Mouse (Mus musculus): ENCODE measurements around the gene Ube2ql1. TPM values are rescaled to one million over a fixed set of nuclear protein-coding genes. Genes with fewer than 3 reads are reported as not detected.

Ube2ql1 gene
- not detected for polyA plus RNA-seq (2017; shearing (Covaris generic))

GRCm38 (mm10) chr13:69739759-69740135 lies at the start of gene Ube2ql1:
Gene Ube2ql1 (minus strand): TSS chr13:69739889.
- ATAC-seq = peak; percentile 39

DNA sequence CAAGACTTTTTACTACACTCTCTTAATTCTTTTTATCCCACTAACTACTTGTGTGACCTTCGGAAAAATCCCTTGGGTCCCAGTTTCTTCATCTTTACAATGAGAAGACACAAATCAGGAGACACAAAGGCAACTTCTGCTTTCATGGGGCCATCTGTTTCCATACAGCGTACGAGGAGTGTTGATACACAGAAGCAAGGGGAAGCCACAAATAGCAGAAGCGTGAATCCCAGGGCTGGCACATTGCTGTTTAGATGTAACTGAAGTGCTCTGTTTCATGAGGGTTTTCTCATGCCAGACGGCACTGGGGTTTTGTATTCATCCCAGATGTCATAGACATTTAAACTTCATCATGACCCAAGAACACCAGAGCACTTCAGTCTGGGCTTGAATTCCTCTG lies 49.0 kb upstream of the Ube2ql1 start:
- ATAC-seq = no peak

GRCm38 (mm10) chr13:69778221-69778620 lies 38.5 kb upstream of the Ube2ql1 start:
- ATAC-seq = no peak

DNA sequence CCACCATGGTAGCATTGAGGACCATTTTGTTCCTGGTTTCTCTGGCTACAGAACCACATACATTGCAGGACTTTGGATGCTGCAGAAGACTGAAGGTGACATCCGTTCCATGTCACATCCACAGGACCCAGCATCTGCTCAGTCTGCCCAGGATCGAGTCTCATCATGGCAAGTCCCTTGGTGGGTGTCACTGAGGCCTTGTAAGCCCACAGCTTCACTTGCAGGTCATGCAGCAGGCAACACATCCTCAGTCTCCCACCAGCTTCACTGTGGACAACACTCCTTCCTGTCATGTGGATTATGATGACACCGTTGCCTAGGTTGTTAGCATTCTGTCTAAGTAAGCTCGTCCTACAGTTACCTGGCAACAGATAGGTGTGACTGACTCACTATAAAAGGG lies 32.7 kb upstream of the Ube2ql1 start:
- ATAC-seq = no peak

GRCm38 (mm10) chr13:69770538-69771456 lies 31.1 kb upstream of the Ube2ql1 start:
- no peak for ATAC-seq

DNA sequence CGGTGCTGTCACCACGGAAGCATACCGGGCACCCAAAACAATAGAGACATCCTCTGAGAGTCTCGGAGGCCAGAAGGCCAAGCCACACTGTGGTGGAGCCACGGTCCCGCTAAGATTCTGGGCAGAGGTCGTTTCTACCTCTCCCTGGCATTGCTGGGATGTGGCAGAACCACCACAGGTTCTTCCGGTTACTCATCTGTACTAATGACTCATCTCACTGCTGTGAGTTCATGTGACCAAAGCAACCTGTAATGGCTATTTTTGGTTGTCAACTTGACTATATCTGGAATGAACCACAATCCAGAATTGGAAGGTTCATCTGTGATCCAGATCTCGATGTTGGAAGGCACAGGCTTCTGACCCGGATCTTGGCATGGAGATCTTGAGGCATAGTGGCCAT lies 28.5 kb upstream of the Ube2ql1 start:
- no peak for ATAC-seq

GRCm38 (mm10) chr13:69764646-69765045 lies 25.0 kb upstream of the Ube2ql1 start:
- ATAC-seq = no peak

DNA sequence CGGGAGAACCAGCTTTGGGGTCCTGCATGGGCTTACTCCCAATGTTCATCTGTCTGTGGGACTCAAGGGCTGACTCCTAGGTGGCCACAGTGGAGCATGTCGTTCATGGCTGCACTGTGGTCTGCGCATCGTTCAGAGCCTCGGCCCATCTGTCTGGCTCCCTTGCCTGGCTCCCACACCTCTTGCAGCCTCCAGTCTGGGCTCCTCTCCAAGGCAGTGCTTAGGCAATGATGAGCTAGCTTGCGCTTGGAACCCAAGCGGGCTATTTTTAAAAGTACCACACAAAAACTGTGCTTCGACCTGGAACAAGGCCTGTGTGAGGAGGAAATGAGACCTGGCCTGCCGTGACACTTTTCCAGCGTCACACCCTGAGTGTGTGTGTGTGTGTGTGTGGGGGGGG lies 21.7 kb upstream of the Ube2ql1 start:
- no peak for ATAC-seq

DNA sequence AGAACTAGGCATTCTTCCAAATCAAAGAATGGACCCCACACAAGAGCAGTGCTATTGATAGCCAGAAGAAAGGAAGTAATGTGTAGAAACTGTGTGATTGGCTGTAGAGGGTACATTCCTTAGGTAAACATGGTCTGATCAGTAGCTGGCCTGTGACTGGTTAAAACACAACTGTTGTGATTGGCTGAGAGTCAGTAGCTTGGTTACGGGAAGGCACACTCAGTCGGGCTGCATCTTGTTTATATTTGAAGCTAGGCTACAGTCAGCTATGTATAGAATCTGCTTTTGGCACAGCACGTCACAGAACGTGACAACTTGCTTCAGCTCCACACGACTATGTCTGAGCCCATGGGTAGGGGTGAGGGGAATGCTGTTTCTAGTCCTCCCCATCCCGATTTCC lies 19.3 kb upstream of the Ube2ql1 start:
- ATAC-seq = no peak

DNA sequence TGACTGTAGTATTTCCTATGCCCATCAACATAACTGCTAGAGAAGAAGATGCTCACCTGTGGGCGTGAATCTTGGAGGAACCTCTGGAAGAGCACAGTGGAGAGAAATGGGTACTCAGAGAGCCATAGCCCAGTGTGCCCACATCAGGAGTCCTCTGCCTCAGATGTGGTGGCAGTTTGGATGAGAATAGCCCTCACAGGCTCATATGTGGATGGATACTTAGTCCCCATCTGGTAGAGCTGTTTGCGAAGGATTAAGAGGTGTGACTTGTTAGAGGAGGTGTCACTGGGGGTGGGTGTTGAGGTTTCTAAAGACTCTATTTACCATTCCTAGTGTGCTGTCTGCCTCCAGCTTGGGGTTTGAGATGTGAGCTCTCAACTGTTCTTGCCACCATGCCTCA lies 13.2 kb upstream of the Ube2ql1 start:
- no peak for ATAC-seq

DNA sequence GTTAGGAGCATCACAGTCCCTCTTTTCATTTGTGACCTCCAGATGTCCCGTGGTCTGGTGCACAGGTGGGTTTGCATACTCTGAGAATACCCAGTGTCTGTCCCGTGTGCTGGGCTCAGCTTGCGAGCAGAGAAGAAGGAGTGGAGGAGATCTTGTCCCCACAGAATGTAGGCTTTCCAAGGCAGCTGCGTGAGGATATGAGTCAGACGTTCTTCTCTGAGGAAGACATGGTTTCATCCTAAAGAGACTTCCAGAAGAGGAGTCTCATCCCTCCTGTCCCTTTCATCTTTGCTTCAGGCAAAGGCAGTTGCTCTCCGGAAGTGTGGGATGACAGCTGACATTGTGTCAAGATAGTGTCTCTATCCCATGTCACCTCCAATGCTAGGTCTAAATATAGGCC lies 11.8 kb upstream of the Ube2ql1 start:
- ATAC-seq = no peak

- no peak for ATAC-seq
Observed at GRCm38 (mm10) chr13:69748756-69749155, 9.1 kb upstream of the Ube2ql1 start.

DNA sequence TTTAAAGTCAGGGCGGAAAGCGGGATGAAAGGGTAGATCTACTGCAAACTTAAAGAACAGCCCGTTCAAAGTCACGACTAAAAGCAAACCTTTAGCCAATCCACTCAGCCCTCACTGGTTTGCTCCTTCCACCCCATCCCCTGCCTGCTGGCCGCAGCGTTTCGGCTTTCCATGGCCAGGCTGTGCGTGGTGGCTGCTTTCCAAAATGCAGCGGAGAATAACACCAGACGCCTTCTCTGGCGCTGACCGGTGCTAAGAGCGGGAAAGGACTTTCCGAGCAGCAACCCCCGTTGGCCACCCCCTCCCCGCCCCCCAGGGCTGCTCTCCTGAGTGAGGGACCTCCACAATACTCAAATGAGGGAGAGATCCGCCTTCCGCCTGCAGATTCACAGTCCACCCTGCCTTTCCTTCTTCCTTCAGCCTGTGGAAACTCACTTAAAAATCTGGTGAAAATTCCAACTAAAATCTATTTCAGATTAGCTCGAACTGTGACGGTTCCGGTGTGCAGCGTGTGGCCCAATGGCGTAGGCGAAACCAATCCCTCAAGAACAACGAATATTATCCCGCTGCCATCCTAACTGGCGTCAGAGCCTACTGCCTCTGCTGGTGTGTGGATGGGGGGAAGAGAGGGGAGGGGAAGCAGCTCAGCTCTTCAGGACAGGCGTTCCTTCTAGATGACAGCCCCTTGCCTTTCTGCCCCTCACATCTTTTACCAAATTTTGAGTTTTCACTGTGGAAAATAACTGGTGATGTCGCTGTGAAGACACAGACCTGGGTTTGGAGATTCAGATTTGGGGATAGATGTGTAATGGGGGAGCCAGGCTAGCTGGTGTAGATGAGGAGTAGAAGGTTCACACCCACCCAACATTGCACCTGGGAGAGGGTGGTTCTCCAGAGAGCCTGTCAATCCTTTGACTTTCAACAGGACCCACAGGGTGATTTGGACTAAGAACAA lies 919 bp upstream of the Ube2ql1 start:
- ATAC-seq = no peak

DNA sequence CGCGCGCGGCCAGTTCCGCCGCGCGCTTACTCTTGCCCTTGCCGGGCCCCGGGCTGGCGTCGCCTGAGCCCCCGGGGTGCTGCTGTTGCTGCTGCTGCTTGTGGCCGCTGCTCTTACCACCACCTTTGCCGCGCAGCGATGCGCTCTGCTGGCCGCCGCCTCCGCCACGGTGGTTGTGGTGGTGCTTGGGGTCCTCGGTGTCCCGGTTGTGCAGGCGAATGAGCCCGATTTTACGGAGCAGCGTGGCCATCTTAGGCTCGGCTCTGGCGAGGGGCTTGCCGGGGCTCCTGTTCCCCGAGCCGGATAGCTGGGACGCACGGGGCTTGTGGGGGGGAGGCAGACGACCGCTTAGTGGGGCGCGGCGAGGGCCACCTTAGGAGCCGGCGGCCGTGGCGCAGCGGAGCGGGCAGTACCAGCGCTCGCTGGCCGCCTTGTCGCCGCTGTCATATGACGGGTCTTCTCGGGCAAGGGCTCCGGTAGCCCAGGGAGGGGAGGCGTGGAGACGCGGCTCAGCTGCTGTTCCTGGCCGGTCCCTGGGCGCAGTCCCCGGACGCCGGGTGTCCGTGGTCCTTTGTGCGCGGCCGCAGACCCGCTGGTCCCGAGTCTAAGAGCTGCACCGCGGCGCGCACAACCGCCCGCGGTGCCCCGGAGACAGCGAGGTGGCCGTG lies 464 bp downstream of the Ube2ql1 start:
- ATAC-seq = no peak

GRCm38 (mm10) chr13:69738461-69738971 lies 1.2 kb downstream of the Ube2ql1 start:
- ATAC-seq = no peak

DNA sequence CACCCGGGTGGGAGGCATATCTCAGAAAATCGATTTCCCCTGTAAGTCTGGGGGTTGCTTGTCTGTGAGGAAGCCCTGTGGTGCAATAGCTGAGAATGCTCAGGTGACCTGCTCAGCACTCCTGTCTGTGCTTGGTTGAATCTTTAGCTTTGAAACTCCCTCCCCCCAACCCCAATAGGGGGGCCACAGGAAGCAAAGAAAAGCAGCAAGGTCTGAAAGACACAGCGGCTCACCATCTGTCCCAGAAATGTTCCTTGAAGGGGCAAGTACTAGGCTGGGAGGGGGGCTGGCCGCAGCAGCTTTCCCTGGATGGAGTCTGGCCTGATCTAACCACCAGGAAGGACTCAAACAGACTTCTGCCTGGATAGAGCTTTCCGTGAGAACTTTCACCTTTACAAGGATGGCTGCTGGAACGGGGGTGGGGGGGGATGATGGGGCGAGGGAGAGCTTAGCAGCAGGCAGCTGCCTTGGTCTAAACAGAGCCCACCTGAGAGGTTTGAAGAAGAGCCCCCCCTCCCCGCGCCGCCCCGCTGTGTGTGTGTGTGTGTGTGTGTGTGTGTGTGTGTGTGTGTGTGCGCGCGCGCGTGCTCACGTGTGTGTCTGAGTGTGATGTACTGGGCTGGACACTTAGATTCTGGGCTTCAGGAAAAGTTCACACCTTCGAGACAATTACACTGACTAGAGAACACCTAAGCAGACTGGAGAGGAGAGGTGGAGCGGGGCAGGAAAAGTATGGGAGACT lies 2.1 kb downstream of the Ube2ql1 start:
- no peak for ATAC-seq

GRCm38 (mm10) chr13:69732636-69733035 lies 7.1 kb downstream of the Ube2ql1 start:
- no peak for ATAC-seq

DNA sequence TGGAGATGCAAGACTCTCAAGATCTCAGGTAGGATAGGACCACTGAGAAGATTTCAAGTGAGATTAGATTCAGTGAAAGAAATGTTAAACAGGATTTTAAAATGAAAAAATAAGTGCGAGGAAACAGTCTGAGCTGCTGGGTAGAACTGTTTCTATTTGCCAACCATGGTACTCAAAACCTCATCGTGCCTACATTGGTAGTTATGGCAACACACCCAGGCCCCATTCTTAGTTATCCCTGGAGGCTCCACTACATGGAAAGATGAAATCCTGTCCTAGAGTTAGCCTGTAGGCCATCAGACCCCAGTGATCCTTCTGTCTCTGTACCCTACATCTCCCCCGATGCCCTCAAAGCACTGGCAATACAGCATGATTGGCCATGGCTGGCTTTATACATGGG lies 14.3 kb downstream of the Ube2ql1 start:
- ATAC-seq = no peak

DNA sequence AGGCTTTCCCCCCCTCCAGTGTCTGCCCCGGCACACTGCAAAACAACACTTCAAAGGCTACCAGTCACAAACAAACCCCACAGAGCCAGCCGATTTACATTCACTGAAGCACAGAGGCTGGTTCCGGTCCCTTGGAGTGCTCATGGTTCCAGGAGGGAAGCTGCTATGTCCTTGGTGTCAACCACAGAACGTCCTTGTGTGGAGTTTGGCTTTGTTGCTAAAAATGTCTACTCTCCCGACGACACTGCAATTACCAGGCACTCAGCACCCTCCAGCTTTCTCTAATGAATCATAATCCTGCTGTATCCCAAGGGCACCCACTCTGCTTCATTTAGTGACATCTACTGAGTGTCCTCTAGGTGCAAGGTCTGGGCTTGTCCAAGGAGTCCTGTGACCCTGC lies 18.5 kb downstream of the Ube2ql1 start:
- ATAC-seq = no peak

- ATAC-seq = no peak
Observed at GRCm38 (mm10) chr13:69717860-69718598, 21.7 kb downstream of the Ube2ql1 start.

- ATAC-seq = no peak
Observed at GRCm38 (mm10) chr13:69708236-69708635, 31.5 kb downstream of the Ube2ql1 start.
